Mouse (Mus musculus) MEL (cell line): ENCODE measurements around the gene Marcks.

ENCODE experiments used
- CTCF ChIP-seq, 3 experiments: IDR thresholded peaks in 2 of 3; conservative IDR thresholded peaks in 1 of 3; 2 replicates each; pipeline ENCODE4 v1.5.1; 2011 to 2012; ENCODE audit warnings: low read length in 3 of 3, low read depth in 2 of 3, mild to moderate bottlenecking in 2 of 3, improper control_type of control experiment in 1 of 3, inconsistent platforms in 1 of 3, mixed read lengths in 1 of 3, moderate library complexity in 1 of 3; ENCODE audit not compliant: control insufficient read depth in 1 of 3, insufficient read depth in 1 of 3, poor library complexity in 1 of 3, severe bottlenecking in 1 of 3
- E2F4 ChIP-seq: IDR thresholded peaks from 2 replicates; pipeline ENCODE4 v1.6.1; 2011; ENCODE audit warnings: low read depth, low read length, improper control_type of control experiment, borderline replicate concordance
- MEF2A ChIP-seq: IDR thresholded peaks from 2 replicates; pipeline ENCODE4 v1.6.1; 2014; ENCODE audit warnings: low read depth, mild to moderate bottlenecking, inconsistent platforms, low read length, improper control_type of control experiment; ENCODE audit not compliant: poor library complexity, insufficient replicate concordance, severe bottlenecking; ENCODE audit errors: extremely low read depth
- NRF1 ChIP-seq: IDR thresholded peaks from 2 replicates; pipeline ENCODE4 v1.6.1; 2014; ENCODE audit warnings: low read depth, mild to moderate bottlenecking, inconsistent platforms, low read length, improper control_type of control experiment, moderate library complexity; ENCODE audit not compliant: poor library complexity, insufficient read depth, severe bottlenecking
- POLR2A ChIP-seq, 2 experiments: IDR thresholded peaks; 2 replicates each; pipeline ENCODE4 v1.6.1; 2011 to 2012; ENCODE audit warnings: low read length in 2 of 2, mild to moderate bottlenecking in 2 of 2, control low read depth in 1 of 2, improper control_type of control experiment in 1 of 2, low read depth in 1 of 2, moderate library complexity in 1 of 2; ENCODE audit not compliant: control insufficient read depth in 1 of 2, insufficient read depth in 1 of 2, poor library complexity in 1 of 2
- POLR2AphosphoS5 ChIP-seq: IDR thresholded peaks from 2 replicates; pipeline ENCODE4 v1.6.1; 2012; ENCODE audit warnings: low read depth, borderline replicate concordance, mild to moderate bottlenecking, inconsistent platforms, low read length, moderate library complexity, mixed read lengths
- TAL1 ChIP-seq: IDR thresholded peaks from 2 replicates; pipeline ENCODE4 v1.6.1; 2012; ENCODE audit warnings: mild to moderate bottlenecking, inconsistent platforms, low read length, moderate library complexity, mixed read lengths
- ZNF384 ChIP-seq: IDR thresholded peaks from 2 replicates; pipeline ENCODE4 v1.6.1; 2012; ENCODE audit warnings: low read depth, mild to moderate bottlenecking, inconsistent platforms, low read length, improper control_type of control experiment

GRCm38 (mm10) chr10:37138311-37138731 is 399 bp downstream of the Marcks start:
- no peak for TF ChIP-seq POLR2A (IDR thresholded peaks at IDR 0.05; ENCODE audit: control insufficient read depth in 1 of 2, insufficient read depth in 1 of 2, low read depth in 1 of 2, low read length in 2 of 2, poor library complexity in 1 of 2)
- no peak for TF ChIP-seq CTCF (IDR thresholded peaks at IDR 0.05 in 2 of 3, conservative IDR thresholded peaks at IDR 0.05 in 1 of 3; ENCODE audit: control insufficient read depth in 1 of 3, insufficient read depth in 1 of 3, low read depth in 2 of 3, low read length in 3 of 3, poor library complexity in 1 of 3, severe bottlenecking in 1 of 3)
- TF ChIP-seq MEF2A, result no peak
- TF ChIP-seq ZNF384, result no peak
- no peak for TF ChIP-seq NRF1
- TF ChIP-seq TAL1, result no peak
- no peak for TF ChIP-seq E2F4
- TF ChIP-seq POLR2AphosphoS5, result no peak
